Mouse (Mus musculus): ENCODE measurements around the gene Lrrc75a.

Lrrc75a gene

GRCm38 (mm10) chr11:62645337-62645675 lies 3.0 kb downstream of the Lrrc75a start:
- DNase-seq (ENCODE audit: low read depth, low spot score) = no peak

- DNase-seq (ENCODE audit: low read depth, low spot score) = no peak
Measured at GRCm38 (mm10) chr11:62644602-62645336, 3.6 kb downstream of the Lrrc75a start.

- no peak for DNase-seq (ENCODE audit: low read depth, low spot score)
Measured at GRCm38 (mm10) chr11:62643681-62644363, 4.5 kb downstream of the Lrrc75a start.

DNA sequence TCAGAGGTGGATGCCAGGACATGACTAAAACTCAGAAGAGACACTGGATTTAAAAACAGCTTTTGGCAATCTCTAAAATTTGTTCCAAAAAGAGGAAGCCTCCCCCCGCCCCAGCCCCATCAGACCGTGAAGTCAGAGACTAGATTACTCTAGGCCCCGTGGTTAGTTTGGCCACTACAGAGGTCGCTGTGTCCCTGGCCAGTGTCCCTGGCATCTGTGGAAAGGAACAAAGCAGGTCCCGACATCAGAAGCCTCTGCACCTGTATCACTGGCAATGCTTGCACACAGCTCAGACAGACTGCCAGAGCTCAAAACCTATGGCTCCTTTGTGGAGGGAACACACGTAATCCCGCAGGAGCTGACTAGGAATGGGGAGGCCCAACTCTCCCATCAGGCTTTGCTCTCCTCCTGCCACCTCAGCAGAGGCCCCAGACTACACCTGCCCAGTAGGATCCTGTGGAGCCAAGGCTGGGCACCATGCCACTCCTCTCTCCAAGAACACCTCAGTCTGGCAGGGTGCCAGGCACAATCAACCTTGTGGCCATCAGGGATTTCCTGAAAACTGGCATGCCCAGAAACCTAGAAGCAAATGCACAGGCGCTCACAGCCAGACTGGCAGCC lies 5.2 kb downstream of the Lrrc75a start:
- DNase-seq (ENCODE audit: low read depth, low spot score) = peak; percentile 65

- DNase-seq (ENCODE audit: low read depth, low spot score) = no peak
Measured at GRCm38 (mm10) chr11:62642023-62642844, 6.1 kb downstream of the Lrrc75a start.

GRCm38 (mm10) chr11:62640378-62640777 lies 7.9 kb downstream of the Lrrc75a start:
- DNase-seq (ENCODE audit: low read depth, low spot score) = no peak

DNA sequence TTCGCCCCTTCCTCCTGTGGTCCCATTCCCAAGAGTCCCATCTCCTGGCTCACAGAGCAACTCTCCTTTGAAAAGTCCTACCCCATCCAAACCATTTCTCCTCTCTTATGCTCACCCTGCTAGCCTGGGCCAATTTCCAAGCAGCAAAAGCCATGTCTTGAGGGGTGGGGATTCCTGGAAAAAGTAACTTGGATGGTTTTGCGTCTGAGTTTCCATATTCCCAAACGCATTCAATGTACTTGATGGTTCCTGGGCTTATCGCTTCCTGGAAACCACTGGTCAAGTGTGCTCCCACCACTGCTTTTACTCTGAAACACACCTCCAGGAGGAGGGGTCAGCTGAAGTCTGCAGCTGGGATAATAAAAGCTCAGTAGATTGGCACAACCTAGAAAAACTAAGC lies 9.9 kb downstream of the Lrrc75a start:
- no peak for DNase-seq (ENCODE audit: low read depth, low spot score)

GRCm38 (mm10) chr11:62637806-62638205 lies 10.5 kb downstream of the Lrrc75a start:
- DNase-seq (ENCODE audit: low read depth, low spot score) = no peak

- no peak for DNase-seq (ENCODE audit: low read depth, low spot score)
Measured at GRCm38 (mm10) chr11:62637401-62637800, 10.9 kb downstream of the Lrrc75a start.

GRCm38 (mm10) chr11:62636840-62637221 lies 11.5 kb downstream of the Lrrc75a start:
- no peak for DNase-seq (ENCODE audit: low read depth, low spot score)

DNA sequence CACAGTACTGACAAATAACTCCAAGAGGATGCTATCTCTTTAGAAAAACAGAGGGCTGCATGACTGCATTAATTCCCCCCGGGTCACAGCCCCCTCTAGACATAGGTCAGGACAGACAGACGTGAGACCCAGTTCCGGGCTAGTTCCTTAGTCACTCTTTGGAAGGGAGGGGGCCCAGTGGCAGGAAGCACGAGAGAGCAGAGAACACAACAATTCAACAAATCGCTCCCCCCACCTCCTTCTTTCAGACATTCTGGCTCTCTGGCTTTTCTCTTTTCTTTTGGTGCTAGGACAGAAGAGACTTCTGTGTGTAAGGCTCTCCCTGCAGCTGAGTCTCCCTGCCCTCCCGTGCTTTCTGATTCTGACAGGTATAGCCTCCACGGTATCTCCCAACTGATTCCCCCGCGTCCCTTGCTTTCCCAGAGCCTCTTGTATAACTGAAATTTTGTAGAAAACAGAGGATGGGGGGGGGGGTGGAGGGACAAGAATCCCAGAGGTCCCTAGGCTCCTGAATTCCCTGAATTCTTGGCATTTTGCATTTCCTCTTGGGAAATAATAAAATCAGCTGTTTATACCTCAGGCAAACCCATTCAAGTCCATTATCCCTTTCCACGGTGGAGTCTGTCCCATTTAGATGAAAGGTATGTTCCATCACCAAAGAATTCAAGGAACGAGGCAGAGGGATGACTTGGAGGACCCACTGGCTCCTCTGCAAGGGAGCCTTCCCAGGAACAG lies 12.1 kb downstream of the Lrrc75a start:
- no peak for DNase-seq (ENCODE audit: low read depth, low spot score)

DNA sequence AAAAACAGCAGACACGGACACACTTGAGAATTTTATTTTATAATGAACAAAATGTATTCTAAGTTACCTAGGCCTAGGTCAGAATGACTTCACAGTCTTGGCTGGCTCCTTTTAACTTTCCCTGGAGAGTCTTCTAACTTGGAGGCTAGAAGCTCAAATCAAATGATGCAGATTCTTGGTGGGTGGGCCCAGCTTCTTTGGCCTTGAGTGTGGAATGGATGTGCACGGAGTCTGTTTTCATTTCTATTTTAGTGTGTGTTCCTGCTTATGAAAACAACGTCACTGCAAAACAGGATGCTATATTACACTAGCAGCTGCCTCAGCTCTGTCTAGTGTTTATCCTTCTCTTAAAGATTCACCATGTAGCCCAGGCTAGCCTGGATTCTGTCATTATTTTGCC lies 12.9 kb downstream of the Lrrc75a start:
- no peak for DNase-seq (ENCODE audit: low read depth, low spot score)

- DNase-seq (ENCODE audit: low read depth, low spot score) = no peak
Measured at GRCm38 (mm10) chr11:62631138-62631537, 17.2 kb downstream of the Lrrc75a start.

DNA sequence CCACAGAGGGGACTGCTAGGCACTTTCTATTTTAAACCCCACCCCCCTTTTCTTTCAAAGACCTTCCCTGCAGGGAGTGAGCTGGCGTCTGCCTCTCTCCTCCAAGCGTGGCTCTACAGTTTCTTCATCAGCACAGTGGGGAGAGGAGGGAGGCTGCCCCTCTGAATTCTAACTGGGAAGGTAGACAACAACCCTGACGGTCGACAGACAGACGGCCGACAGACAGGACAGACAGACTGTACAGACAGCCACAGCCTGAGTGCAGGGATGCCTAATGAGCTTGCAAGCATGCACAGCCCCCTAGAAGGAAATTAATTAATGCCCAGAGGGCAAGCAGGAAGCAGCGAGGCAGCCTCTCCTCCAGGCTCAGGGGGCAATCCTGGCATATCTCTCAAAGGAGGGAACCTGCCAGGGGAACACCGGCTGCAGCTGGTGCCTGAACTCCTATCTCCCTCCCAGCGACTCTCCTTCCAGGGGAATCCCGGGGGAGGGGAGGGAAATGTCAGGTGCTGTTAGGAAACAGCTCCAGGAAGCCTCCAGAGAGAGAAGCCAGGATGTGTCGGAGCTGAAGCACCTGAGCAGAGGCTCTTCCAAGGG lies 18.0 kb downstream of the Lrrc75a start:
- DNase-seq (ENCODE audit: low read depth, low spot score) = no peak

DNA sequence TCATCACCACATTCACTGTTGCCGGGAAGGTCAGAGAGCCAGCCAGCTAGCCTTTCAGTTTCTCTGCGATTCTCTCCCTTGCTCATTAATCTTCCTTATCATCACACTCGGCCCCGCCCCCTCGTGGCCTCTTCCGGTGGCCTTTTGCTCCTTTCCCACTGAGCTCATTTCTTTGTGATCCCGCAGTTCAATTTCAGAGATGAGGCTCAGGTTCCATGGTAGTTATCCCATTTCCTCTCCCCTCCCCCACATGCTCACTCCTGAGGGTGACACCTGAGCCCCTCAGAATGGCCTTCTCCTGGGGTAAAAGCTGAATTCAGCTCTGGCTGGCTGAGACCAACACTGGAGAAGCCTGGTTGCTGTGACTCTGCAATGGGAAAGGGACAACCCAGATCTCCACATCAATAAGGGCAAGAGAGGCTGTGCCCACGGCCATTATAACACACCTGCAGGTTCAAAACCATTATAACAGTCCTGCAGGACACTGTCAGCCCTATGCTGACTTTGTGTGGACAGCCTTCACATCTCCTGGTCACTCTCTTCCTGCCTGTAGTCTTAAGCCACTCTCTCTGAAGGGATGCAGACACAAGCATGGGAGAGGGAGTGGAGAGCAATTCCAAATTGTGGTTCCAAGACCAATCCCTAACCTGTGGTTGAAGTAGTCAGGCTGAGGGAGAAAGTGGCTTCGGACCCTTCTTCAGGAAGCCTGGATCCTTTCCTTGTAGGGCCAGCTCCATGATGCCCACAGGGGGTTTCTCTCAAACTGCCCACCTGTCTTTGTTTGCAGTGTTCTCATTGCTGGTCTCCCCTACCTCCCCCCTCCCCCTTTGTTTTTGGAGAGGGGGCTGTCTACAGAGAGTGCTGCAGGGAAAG lies 18.7 kb downstream of the Lrrc75a start:
- no peak for DNase-seq (ENCODE audit: low read depth, low spot score)

DNA sequence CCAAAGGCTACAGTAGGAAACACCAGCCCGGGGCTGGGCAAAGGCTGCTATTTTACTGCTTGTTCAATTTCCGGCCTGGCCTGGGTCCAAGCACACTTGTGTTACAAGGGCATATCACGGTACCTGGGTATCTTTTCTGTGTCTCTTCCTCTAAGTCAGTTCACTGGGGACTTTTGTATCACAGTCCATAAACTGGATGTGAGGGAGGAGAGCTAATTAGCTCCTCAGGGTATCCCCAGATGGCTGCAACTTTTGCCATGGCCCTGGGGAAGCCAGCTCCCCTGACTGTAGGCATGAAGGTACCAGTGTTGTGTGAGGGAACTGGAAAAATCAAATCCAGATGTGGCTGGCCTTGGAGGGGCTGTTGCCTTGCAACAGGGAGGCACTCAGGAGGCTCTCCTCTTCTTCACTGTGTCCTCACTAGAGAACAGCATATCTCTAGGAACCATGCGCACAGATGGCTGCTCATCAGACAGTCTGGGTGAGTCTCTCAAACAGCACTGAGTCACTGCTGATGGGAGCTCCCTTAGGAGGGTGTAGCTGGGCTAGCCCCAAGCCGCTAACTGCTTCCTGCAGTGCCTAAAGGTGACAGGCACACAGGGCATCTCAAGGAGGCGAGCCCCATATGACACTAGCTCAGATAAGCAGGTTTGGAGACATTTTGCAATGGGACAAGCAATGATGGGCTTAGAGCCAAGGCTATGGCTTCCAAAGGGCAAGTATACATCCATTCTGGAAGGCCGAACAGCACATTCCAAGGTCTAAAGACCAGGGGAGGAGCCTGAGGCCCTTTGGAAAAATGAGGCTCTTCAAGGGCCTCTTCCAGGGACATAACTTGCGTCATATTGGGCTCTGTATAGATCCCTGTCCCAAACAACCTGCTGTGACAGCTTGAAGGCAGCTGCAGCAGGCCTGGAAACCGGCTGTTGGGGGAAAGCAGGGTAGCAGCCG lies 23.7 kb downstream of the Lrrc75a start:
- DNase-seq (ENCODE audit: low read depth, low spot score) = no peak

DNA sequence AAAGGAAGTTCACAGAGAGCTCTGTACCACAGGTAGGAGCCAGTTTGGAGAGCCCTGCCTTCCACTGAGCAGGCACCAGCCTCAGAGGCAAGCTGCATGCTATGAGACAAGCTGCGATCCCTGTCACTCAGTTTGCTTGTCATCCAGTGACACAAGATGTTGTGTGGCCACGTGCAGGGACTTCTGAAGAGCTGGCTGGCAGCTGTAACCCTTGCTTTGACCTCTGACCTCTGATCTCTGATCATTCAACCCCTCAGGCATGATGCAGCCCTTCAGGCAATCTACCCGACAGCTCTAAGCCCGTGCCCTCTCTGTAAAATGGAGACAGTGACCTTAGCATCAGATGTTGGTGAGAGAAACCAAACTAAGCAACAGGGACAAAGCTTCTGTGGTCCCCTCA lies 25.5 kb downstream of the Lrrc75a start:
- DNase-seq (ENCODE audit: low read depth, low spot score) = no peak

DNA sequence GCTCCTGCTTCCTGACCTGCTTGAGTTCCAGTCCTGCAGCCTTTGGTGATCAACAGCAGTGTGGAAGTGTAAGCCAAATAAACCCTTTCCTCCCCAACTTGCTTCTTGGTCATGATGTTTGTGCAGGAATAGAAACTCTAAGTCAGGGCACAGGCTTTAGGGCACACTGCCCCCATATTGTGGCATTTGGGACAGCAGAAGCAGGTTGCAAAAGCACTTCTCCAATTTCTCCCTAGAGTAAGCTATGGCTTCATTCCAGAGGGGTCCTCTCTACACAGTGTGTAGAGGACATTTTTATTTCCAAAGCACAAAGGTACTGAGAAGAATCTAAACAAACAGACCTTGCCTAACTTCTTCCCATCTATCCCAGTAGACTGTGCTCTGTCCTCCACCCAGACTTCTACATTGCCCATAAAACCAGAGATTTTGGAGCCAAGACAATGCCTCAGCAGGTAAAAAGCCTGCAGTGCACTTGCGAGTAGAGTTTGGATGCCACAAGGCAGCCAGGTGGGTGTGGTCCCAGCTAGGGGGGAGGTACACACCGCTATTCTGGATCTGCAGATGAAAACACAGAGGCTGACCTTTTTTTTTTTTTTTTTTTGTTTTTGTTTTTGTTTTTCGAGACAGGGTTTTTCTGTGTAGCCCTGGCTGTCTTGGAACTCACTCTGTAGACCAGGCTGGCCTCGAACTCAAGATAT lies 26.6 kb downstream of the Lrrc75a start:
- DNase-seq (ENCODE audit: low read depth, low spot score) = no peak

All from skeletal muscle tissue, adult 2 months (tissue).